Mouse (Mus musculus): ENCODE data around the gene Olfr340. TPM values are rescaled to one million over a fixed set of nuclear protein-coding genes. Genes with fewer than 3 reads are reported as not detected.
"Not testable (repeated sequence)": the region's sequence is repeated elsewhere in the genome, so short reads cannot be mapped to it uniquely, and the experiment has no call there.

The Olfr340 gene
- not detected for total RNA-seq (2021)

DNA sequence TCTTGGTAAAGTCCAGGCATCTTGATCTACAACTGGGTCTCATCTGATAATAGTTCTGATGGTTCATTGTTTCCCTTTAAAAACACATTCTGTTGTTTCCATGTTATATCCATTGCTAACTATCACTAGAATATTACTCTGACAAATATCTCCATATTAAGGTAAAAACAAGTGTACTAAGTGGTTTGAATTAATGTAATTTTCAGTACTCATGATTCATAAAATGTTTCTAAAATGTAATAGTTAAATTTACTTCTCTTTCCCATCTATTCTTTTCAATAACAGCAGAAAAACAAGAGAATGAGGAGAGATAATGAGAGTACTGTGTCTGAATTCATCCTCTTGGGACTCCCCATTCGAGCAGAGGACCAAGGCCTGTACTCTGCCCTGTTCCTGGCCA lies at the start of gene Olfr340:
Gene Olfr340 (plus strand): TSS at position 301 of the 400 bp plus-strand sequence.
- DNase-seq: no peak

GRCm38 (mm10) chr2:36415174-36415573 lies 37.2 kb upstream of the Olfr340 start:
- intact Hi-C loops (cut with DNase I): not testable (repeated sequence)

More for the DNA sequence above, at the start of gene Olfr340:
- intact Hi-C loops (cut with DNase I): no loop called here

GRCm38 (mm10) chr2:36415591-36415990 lies 36.8 kb upstream of the Olfr340 start:
- intact Hi-C loops (cut with DNase I); DNase-seq: not testable (repeated sequence)

More at GRCm38 (mm10) chr2:36415174-36415573, 37.2 kb upstream of the Olfr340 start:
- not testable (repeated sequence) for DNase-seq

- intact Hi-C loops (cut with DNase I): no loop called here
- no peak for DNase-seq
Observed at GRCm38 (mm10) chr2:36418647-36419046, 33.7 kb upstream of the Olfr340 start, which contains the start of gene Olfr339. Gene Olfr339, plus strand, starts transcription at chr2:36418947.

- DNase-seq: no peak
- intact Hi-C loops (cut with DNase I): no loop called here
Observed at GRCm38 (mm10) chr2:36473634-36474033, 21.2 kb downstream of the Olfr340 start.

DNA sequence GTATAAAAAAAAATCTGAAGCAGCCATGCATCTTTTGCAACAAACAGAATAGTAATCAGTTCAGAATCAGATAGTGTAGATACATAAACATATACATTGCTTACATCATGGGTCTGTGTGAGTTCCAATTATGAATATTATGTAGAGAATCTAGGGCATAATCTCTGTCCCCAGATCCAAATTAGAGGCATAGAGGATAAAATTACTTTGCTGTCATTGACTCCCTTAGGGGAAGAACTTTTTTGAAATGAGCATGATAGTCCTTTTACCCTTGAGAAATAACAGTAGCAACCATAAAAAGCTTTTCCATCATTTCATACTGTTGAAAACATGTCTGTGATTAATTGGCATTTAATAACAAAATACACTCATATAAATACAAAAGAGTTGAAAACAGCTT lies 30.0 kb downstream of the Olfr340 start, which contains the start of gene Olfr341:
Gene Olfr341 (minus strand): TSS at position 101 of the 400 bp plus-strand sequence.
- DNase-seq: no peak
- intact Hi-C loops (cut with DNase I): no loop called here

Other genes with a start within 250 kb of the Olfr340 start
- gene Ptgs1, start 222.2 kb upstream of the Olfr340 start, total RNA-seq (2021): 10 to 100 TPM; 18.9 to 20.8 TPM
- not detected for gene Olfr338, start 79.1 kb upstream of the Olfr340 start, total RNA-seq (2021)
- gene Olfr339, start 33.6 kb upstream of the Olfr340 start, total RNA-seq (2021): not detected
- not detected for gene Olfr341, start 29.9 kb downstream of the Olfr340 start, total RNA-seq (2021)
- not detected for gene Olfr342, start 72.4 kb downstream of the Olfr340 start, total RNA-seq (2021)
- not detected for gene Olfr344, start 114.1 kb downstream of the Olfr340 start, total RNA-seq (2021)
- not detected for gene Olfr345, start 187.5 kb downstream of the Olfr340 start, total RNA-seq (2021)
- gene Olfr346, start 233.2 kb downstream of the Olfr340 start, total RNA-seq (2021): not detected

All from heart, postnatal 36 days (tissue).